Comparison of ENCODE assay signal across 22 mouse cellular contexts in the genomic region with DNA sequence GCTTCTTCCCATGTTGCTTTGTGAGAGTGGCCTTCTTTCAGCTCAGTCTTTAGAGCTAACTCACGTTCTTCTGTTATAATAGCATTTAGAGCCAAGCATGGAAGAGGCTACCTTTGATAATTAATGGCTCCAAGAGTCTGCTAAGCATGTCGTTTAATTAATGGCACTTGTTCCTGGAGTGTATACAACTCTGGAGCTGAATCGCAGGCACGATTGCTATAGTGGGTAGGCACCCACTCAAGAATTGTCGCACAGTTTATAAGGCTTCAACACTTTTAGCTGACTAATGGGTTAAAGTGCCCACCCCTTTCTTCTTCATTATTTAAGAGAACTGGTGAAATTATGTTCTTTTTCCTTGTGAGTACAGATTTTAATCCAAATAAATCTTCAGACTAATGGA.
A peak's percentile ranks its signal among the peaks of the same experiment; 100 is the strongest.
DNase-seq lines count a peak whose midpoint lies in the region; ATAC-seq lines count a peak whose summit lies in the region.
"Had no signal": no experiment of that assay in that cellular context is flagged by ENCODE, and none has a peak within 500 bp of the region (broad histone marks: within the 10 kb centered on the region; RNA-seq: fewer than 3 reads in every experiment).

No protein-coding gene starts in this region.

- H3K9ac ChIP-seq in forebrain, embryonic 13.5 days: no peak overlapping the region
- H3K9ac ChIP-seq: embryonic facial prominence, embryonic 13.5 days; heart, embryonic 13.5 days; hindbrain, embryonic 12.5 days; hindbrain, embryonic 15.5 days had no signal

- no peaks in the 10 kb centered on the region for H3K27me3 ChIP-seq in forebrain, embryonic 13.5 days
- no peaks in the 10 kb centered on the region for H3K27me3 ChIP-seq in limb, embryonic 10.5 days (ENCODE audit: low read depth, poor library complexity, severe bottlenecking)
- H3K27me3 ChIP-seq: embryonic facial prominence, embryonic 13.5 days; heart, embryonic 13.5 days; hindbrain, embryonic 12.5 days; hindbrain, embryonic 15.5 days had no signal

- 0 out of 2 replicates have a peak, but pooled peaks have one; percentile 33 for ATAC-seq in forebrain, embryonic 13.5 days
- ATAC-seq: CD4-positive, CD25-positive, alpha-beta regulatory T cell, adult 4 months; intestine, postnatal 0 days had no signal

- H3K36me3 ChIP-seq in forebrain, embryonic 13.5 days (ENCODE audit: poor library complexity, severe bottlenecking): no peaks in the 10 kb centered on the region
- no peaks in the 10 kb centered on the region for H3K36me3 ChIP-seq in limb, embryonic 10.5 days
- H3K36me3 ChIP-seq: embryonic facial prominence, embryonic 10.5 days; embryonic facial prominence, embryonic 13.5 days; heart, embryonic 10.5 days; heart, embryonic 13.5 days; hindbrain, embryonic 12.5 days; hindbrain, embryonic 15.5 days had no signal

- peak; percentile 14 for DNase-seq in heart, adult 11 months
- no peak for DNase-seq in heart, postnatal 36 days
- no peak for DNase-seq in limb, embryonic 10.5 days (ENCODE audit: low spot score)
- DNase-seq in urinary bladder, postnatal 10 days (ENCODE audit: low spot score): no peak
- DNase-seq in frontal cortex, postnatal 14 days (ENCODE audit: low spot score in 2 of 2): no peak
- DNase-seq: adrenal gland, adult 2 months; adrenal gland, postnatal 14 days; cerebellum, adult 11-12 months; cerebellum, adult 8-10 months; cerebellum, postnatal 36 days; gastrocnemius, postnatal 25 days; heart, adult 2 months had no signal

- intact Hi-C loops in heart, postnatal 36 days (cut with DNase I): no loop called here

- peaks cover 15% of the 10 kb centered on the region for H3K4me1 ChIP-seq in forebrain, embryonic 13.5 days
- H3K4me1 ChIP-seq in limb, embryonic 10.5 days: peaks cover 19% of the 10 kb centered on the region
- H3K4me1 ChIP-seq: heart, embryonic 10.5 days; hindbrain, embryonic 12.5 days had no signal

- 25% methylated on average over 5 of the region's 5 CpGs for WGBS in forebrain, embryonic 13.5 days
- WGBS in limb, embryonic 10.5 days: 69% methylated on average over 5 of the region's 5 CpGs

- H3K9me3 ChIP-seq in forebrain, embryonic 13.5 days (replicated peaks): no peaks in the 10 kb centered on the region
- no peaks in the 10 kb centered on the region for H3K9me3 ChIP-seq in limb, embryonic 10.5 days (replicated peaks)
- H3K9me3 ChIP-seq: embryonic facial prominence, embryonic 10.5 days; embryonic facial prominence, embryonic 13.5 days; heart, embryonic 10.5 days; heart, embryonic 13.5 days; hindbrain, embryonic 12.5 days; hindbrain, embryonic 15.5 days had no signal

- H3K27ac ChIP-seq in forebrain, embryonic 13.5 days: no peak overlapping the region
- peak overlapping the region; percentile 53; the same call in 1 of the 2 replicates for H3K27ac ChIP-seq in limb, embryonic 10.5 days
- H3K27ac ChIP-seq: embryonic facial prominence, embryonic 10.5 days; embryonic facial prominence, embryonic 13.5 days; heart, adult 2 months; heart, embryonic 13.5 days; hindbrain, embryonic 12.5 days; hindbrain, embryonic 15.5 days had no signal

- H3K4me3 ChIP-seq in forebrain, embryonic 13.5 days: no peak overlapping the region
- H3K4me3 ChIP-seq in limb, embryonic 10.5 days: no peak overlapping the region
- H3K4me3 ChIP-seq: embryonic facial prominence, embryonic 10.5 days; embryonic facial prominence, embryonic 13.5 days; erythroblast, embryonic 14.5 days; heart, adult 2 months; heart, embryonic 10.5 days; heart, embryonic 13.5 days; hindbrain, embryonic 12.5 days; hindbrain, embryonic 15.5 days had no signal

- 0 out of 2 replicates have a peak overlapping the region, but pooled peaks have one; percentile 10 for H3K4me2 ChIP-seq in forebrain, embryonic 13.5 days
- H3K4me2 ChIP-seq: embryonic facial prominence, embryonic 13.5 days; heart, embryonic 13.5 days; hindbrain, embryonic 12.5 days; hindbrain, embryonic 15.5 days had no signal
